Mouse (Mus musculus) c-Kit-positive CD71-negative TER-119-negative erythroid progenitor cells, embryonic 14.5 days (primary cell): ENCODE results near the gene AI481877.
"Not testable (repeated sequence)": the region's sequence is repeated elsewhere in the genome, so short reads cannot be mapped to it uniquely, and the experiment has no call there.

ENCODE experiments used
- DNase-seq: peaks from one replicate; pipeline ENCODE4 v3.0.0-alpha.2; 2013; ENCODE audit warnings: low read depth

The AI481877 gene

GRCm38 (mm10) chr4:59138507-59139033 is at the start of gene AI481877:
TSS of gene AI481877 (minus strand) at chr4:59138983.
- DNase-seq: not testable (repeated sequence)

- DNase-seq: no peak
Measured at GRCm38 (mm10) chr4:59188474-59188801, 49.7 kb upstream of the AI481877 start.

- DNase-seq: peak; percentile 74
Measured at GRCm38 (mm10) chr4:59187289-59187688, 48.5 kb upstream of the AI481877 start.

- DNase-seq: no peak
Measured at GRCm38 (mm10) chr4:59185671-59186070, 46.9 kb upstream of the AI481877 start.

GRCm38 (mm10) chr4:59181320-59182271 is 42.8 kb upstream of the AI481877 start:
- DNase-seq: no peak

GRCm38 (mm10) chr4:59177566-59177965 is 38.8 kb upstream of the AI481877 start:
- no peak for DNase-seq

- DNase-seq: no peak
Measured at GRCm38 (mm10) chr4:59175929-59176328, 37.1 kb upstream of the AI481877 start.

GRCm38 (mm10) chr4:59175003-59175402 is 36.2 kb upstream of the AI481877 start:
- DNase-seq: no peak

- DNase-seq: no peak
Measured at GRCm38 (mm10) chr4:59173181-59173922, 34.6 kb upstream of the AI481877 start.

- DNase-seq: no peak
Measured at GRCm38 (mm10) chr4:59172616-59173015, 33.8 kb upstream of the AI481877 start.

GRCm38 (mm10) chr4:59169981-59170380 is 31.2 kb upstream of the AI481877 start:
- DNase-seq: no peak

GRCm38 (mm10) chr4:59167251-59167847 is 28.6 kb upstream of the AI481877 start:
- no peak for DNase-seq

- no peak for DNase-seq
Measured at GRCm38 (mm10) chr4:59164034-59164433, 25.3 kb upstream of the AI481877 start.

GRCm38 (mm10) chr4:59160959-59161670 is 22.3 kb upstream of the AI481877 start:
- DNase-seq: no peak

- DNase-seq: no peak
Measured at GRCm38 (mm10) chr4:59160289-59160688, 21.5 kb upstream of the AI481877 start.

GRCm38 (mm10) chr4:59157654-59158053 is 18.9 kb upstream of the AI481877 start:
- DNase-seq: no peak

- no peak for DNase-seq
Measured at GRCm38 (mm10) chr4:59156897-59157592, 18.3 kb upstream of the AI481877 start.

GRCm38 (mm10) chr4:59151953-59152352 is 13.2 kb upstream of the AI481877 start:
- DNase-seq: no peak

GRCm38 (mm10) chr4:59150907-59151306 is 12.1 kb upstream of the AI481877 start:
- no peak for DNase-seq

- DNase-seq: no peak
Measured at GRCm38 (mm10) chr4:59149043-59149442, 10.3 kb upstream of the AI481877 start.

GRCm38 (mm10) chr4:59128935-59129334 is 9.8 kb downstream of the AI481877 start:
- no peak for DNase-seq
